Mouse (Mus musculus) liver, postnatal 0 days (tissue): ENCODE data around the gene Ppfia2.

ENCODE experiments used
- CTCF ChIP-seq: sonication (generic); IDR thresholded peaks from 2 replicates; pipeline ENCODE4 v1.5.1; 2016; ENCODE audit warnings: antibody characterized with exemption, low read depth
- EP300 ChIP-seq: IDR thresholded peaks from 2 replicates; pipeline ENCODE4 v1.6.1; 2016; ENCODE audit warnings: antibody characterized with exemption, low read depth, mild to moderate bottlenecking

GRCm38 (mm10) chr10:106824215-106824614, 354.1 kb downstream of the Ppfia2 start:
- TF ChIP-seq CTCF: no peak
- no peak for TF ChIP-seq EP300
